Mouse (Mus musculus): ENCODE results near the gene AA792892. TPM values are rescaled to one million over a fixed set of nuclear protein-coding genes. Genes with fewer than 3 reads are reported as not detected.
"Not testable (repeated sequence)": the region's sequence is repeated elsewhere in the genome, so short reads cannot be mapped to it uniquely, and the experiment has no call there.

Gene AA792892
- not detected in 2 replicates for polyA plus RNA-seq (2014; fragmentation: Nextera tagmentation; extraction: Ambion mirVana)

GRCm38 (mm10) chr5:94339449-94339848 lies at the start of gene AA792892:
Gene AA792892, plus strand, starts transcription at chr5:94339749.
- WGBS: no CpG with 5 or more reads among the region's 2 CpGs
- H3K27ac ChIP-seq (ENCODE audit: low read depth, low read length); H3K27me3 ChIP-seq (ENCODE audit: control insufficient read depth, insufficient read depth, low read length); H3K4me3 ChIP-seq (ENCODE audit: low read length); H3K9ac ChIP-seq (ENCODE audit: low read depth, low read length); H3K4me2 ChIP-seq (replicated peaks; ENCODE audit: low read depth, low read length); H3K4me1 ChIP-seq (ENCODE audit: control insufficient read depth, insufficient read depth, low read length); ATAC-seq (ENCODE audit: low FRiP score, low TSS enrichment); H3K9me3 ChIP-seq (ENCODE audit: control insufficient read depth, low read length); H3K36me3 ChIP-seq (ENCODE audit: control insufficient read depth, insufficient read depth, low read length): not testable (repeated sequence)

- not testable (repeated sequence) for H3K4me2 ChIP-seq (replicated peaks; ENCODE audit: low read depth, low read length); H3K9me3 ChIP-seq (ENCODE audit: control insufficient read depth, low read length); H3K9ac ChIP-seq (ENCODE audit: low read depth, low read length); H3K4me3 ChIP-seq (ENCODE audit: low read length); H3K36me3 ChIP-seq (ENCODE audit: control insufficient read depth, insufficient read depth, low read length); H3K4me1 ChIP-seq (ENCODE audit: control insufficient read depth, insufficient read depth, low read length); ATAC-seq (ENCODE audit: low FRiP score, low TSS enrichment); H3K27me3 ChIP-seq (ENCODE audit: control insufficient read depth, insufficient read depth, low read length); H3K27ac ChIP-seq (ENCODE audit: low read depth, low read length)
- WGBS: 89% methylated on average over 1 of the region's 1 CpGs
Measured at GRCm38 (mm10) chr5:94306696-94307095, 32.9 kb upstream of the AA792892 start, which contains the start of gene A430089I19Rik. Gene A430089I19Rik, minus strand, starts transcription at chr5:94306796.

GRCm38 (mm10) chr5:94314135-94314534 lies 25.4 kb upstream of the AA792892 start, which contains the start of gene Gm6502:
Gene Gm6502, plus strand, starts transcription at chr5:94314435.
- H3K4me3 ChIP-seq (ENCODE audit: low read length); H3K9ac ChIP-seq (ENCODE audit: low read depth, low read length); H3K36me3 ChIP-seq (ENCODE audit: control insufficient read depth, insufficient read depth, low read length); H3K9me3 ChIP-seq (ENCODE audit: control insufficient read depth, low read length); H3K4me2 ChIP-seq (replicated peaks; ENCODE audit: low read depth, low read length); H3K27ac ChIP-seq (ENCODE audit: low read depth, low read length); ATAC-seq (ENCODE audit: low FRiP score, low TSS enrichment); H3K27me3 ChIP-seq (ENCODE audit: control insufficient read depth, insufficient read depth, low read length); H3K4me1 ChIP-seq (ENCODE audit: control insufficient read depth, insufficient read depth, low read length): not testable (repeated sequence)
- no CpG with 5 or more reads among the region's 2 CpGs for WGBS

Other genes starting within 250 kb of the AA792892 start
- gene Gm3106, start 121.7 kb upstream of the AA792892 start, polyA plus RNA-seq (2014; fragmentation: Nextera tagmentation; extraction: Ambion mirVana): not detected in 2 replicates
- not detected in 2 replicates for gene A430089I19Rik, start 33.0 kb upstream of the AA792892 start, polyA plus RNA-seq (2014; fragmentation: Nextera tagmentation; extraction: Ambion mirVana)
- not detected in 2 replicates for gene Gm6502, start 25.3 kb upstream of the AA792892 start, polyA plus RNA-seq (2014; fragmentation: Nextera tagmentation; extraction: Ambion mirVana)
- gene Gm7682, start 106.0 kb downstream of the AA792892 start, polyA plus RNA-seq (2014; fragmentation: Nextera tagmentation; extraction: Ambion mirVana): not detected in 2 replicates
- gene Gm3139, start 186.5 kb downstream of the AA792892 start, polyA plus RNA-seq (2014; fragmentation: Nextera tagmentation; extraction: Ambion mirVana): not detected in 2 replicates

All from kidney, embryonic 14.5 days (tissue).